Mouse (Mus musculus): Measurements from ENCODE around the gene Spata20.

Gene Spata20

GRCm38 (mm10) chr11:94451091-94451773, 34.7 kb downstream of the Spata20 start:
- DNase-seq (ENCODE audit: low spot score): no peak

- DNase-seq (ENCODE audit: low spot score): no peak
Measured at GRCm38 (mm10) chr11:94449886-94450285, 36.1 kb downstream of the Spata20 start.

- DNase-seq (ENCODE audit: low spot score): no peak
Measured at GRCm38 (mm10) chr11:94449239-94449638, 36.7 kb downstream of the Spata20 start.

- DNase-seq (ENCODE audit: low spot score): no peak
Measured at GRCm38 (mm10) chr11:94447017-94447416, 39.0 kb downstream of the Spata20 start.

GRCm38 (mm10) chr11:94445300-94445699, 40.7 kb downstream of the Spata20 start:
- DNase-seq (ENCODE audit: low spot score): no peak

- no peak for DNase-seq (ENCODE audit: low spot score)
Measured at GRCm38 (mm10) chr11:94444829-94445228, 41.1 kb downstream of the Spata20 start.

- DNase-seq (ENCODE audit: low spot score): no peak
Measured at GRCm38 (mm10) chr11:94441752-94442151, 44.2 kb downstream of the Spata20 start.

- DNase-seq (ENCODE audit: low spot score): no peak
Measured at GRCm38 (mm10) chr11:94441122-94441521, 44.9 kb downstream of the Spata20 start.

- no peak for DNase-seq (ENCODE audit: low spot score)
Measured at GRCm38 (mm10) chr11:94440421-94440820, 45.6 kb downstream of the Spata20 start.

GRCm38 (mm10) chr11:94429011-94429651, 56.8 kb downstream of the Spata20 start:
- no peak for DNase-seq (ENCODE audit: low spot score)

Data from yolk sac, embryonic 10.5 days (tissue).